Mouse (Mus musculus) neural tube, embryonic 15.5 days (tissue): ENCODE results near the gene Trat1. TPM values are rescaled to one million over a fixed set of nuclear protein-coding genes. Genes with fewer than 3 reads are reported as not detected.
A peak's percentile ranks its signal among the peaks of the same experiment; 100 is the strongest.

Experiments used
- ATAC-seq: fragments of 200-750 bp; cut with Nextera tagmentation; 2 replicates; pipeline ENCODE4 v1.8.0; 2017; ENCODE audit warnings: mild to moderate bottlenecking, moderate TSS enrichment, moderate library complexity; ENCODE audit not compliant: low FRiP score
- H3K27ac ChIP-seq: fragments of 300-500 bp; sonication (generic); replicated peaks from 2 replicates; pipeline ENCODE4 v1.5.1; 2015; ENCODE audit warnings: mild to moderate bottlenecking, inconsistent platforms
- H3K27me3 ChIP-seq: fragments of 300-500 bp; sonication (generic); replicated peaks from 2 replicates; pipeline ENCODE4 v1.6.1; 2015; ENCODE audit warnings: inconsistent platforms
- H3K36me3 ChIP-seq: fragments of 300-500 bp; sonication (generic); 2 replicates; pipeline ENCODE4 v1.6.1; 2015; ENCODE audit warnings: inconsistent platforms
- H3K4me1 ChIP-seq: fragments of 300-500 bp; sonication (generic); 2 replicates; pipeline ENCODE4 v1.6.1; 2015; ENCODE audit warnings: inconsistent platforms
- H3K4me2 ChIP-seq: fragments of 300-500 bp; sonication (generic); 2 replicates; pipeline ENCODE4 v1.6.1; 2015; ENCODE audit warnings: inconsistent platforms, mild to moderate bottlenecking, moderate library complexity
- H3K4me3 ChIP-seq: fragments of 300-500 bp; sonication (generic); replicated peaks from 2 replicates; pipeline ENCODE4 v1.5.1; 2015; ENCODE audit warnings: mild to moderate bottlenecking, inconsistent platforms
- H3K9ac ChIP-seq: fragments of 300-500 bp; sonication (generic); replicated peaks from 2 replicates; pipeline ENCODE4 v1.6.1; 2015; ENCODE audit warnings: mild to moderate bottlenecking, inconsistent platforms
- H3K9me3 ChIP-seq: fragments of 300-500 bp; sonication (generic); replicated peaks from 2 replicates; pipeline ENCODE4 v1.6.1; 2016; ENCODE audit warnings: inconsistent platforms
- WGBS: fragments of 180-500 bp; shearing (Covaris S2); methylation state at CpG from one replicate; pipeline ENCODE4 v1.1.7; 2015; ENCODE audit warnings: mixed read lengths; 5-methylcytosine and 5-hydroxymethylcytosine counted together
- polyA plus RNA-seq: library from polyadenylated mRNA; unstranded; fragments of >200 nt; fragmentation: Nextera tagmentation; extraction: Ambion mirVana; gene quantifications from 2 replicates; pipeline ENCODE4 v1.2.1, GENCODE M21; 2015

Trat1 gene
- polyA plus RNA-seq, 1 experiment from 2014 or later: 0.26 TPM

- Histone ChIP-seq H3K27ac (no peak overlapping the region), H3K9ac (no peak overlapping the region), H3K36me3 (no peaks in the 10 kb centered on the region), H3K9me3 (no peaks in the 10 kb centered on the region), H3K4me1 (no peaks in the 10 kb centered on the region), H3K4me2 (no peak overlapping the region), H3K27me3 (no peaks in the 10 kb centered on the region), H3K4me3 (no peak overlapping the region)
- 70% methylated on average over 2 of the region's 2 CpGs for WGBS
- ATAC-seq: no peak
These were observed 5.4 kb upstream of the Trat1 start for GRCm38 (mm10) chr16:48777254-48777653.

- no peak overlapping the region for H3K9ac ChIP-seq
- no peak overlapping the region for H3K4me2 ChIP-seq
- WGBS: 93% methylated on average over 3 of the region's 3 CpGs
- no peaks in the 10 kb centered on the region for H3K27me3 ChIP-seq
- no peaks in the 10 kb centered on the region for H3K9me3 ChIP-seq
- H3K4me1 ChIP-seq: no peaks in the 10 kb centered on the region
- H3K36me3 ChIP-seq: no peaks in the 10 kb centered on the region
- no peak overlapping the region for H3K27ac ChIP-seq
- no peak overlapping the region for H3K4me3 ChIP-seq
- ATAC-seq: no peak
These were observed 2.6 kb downstream of the Trat1 start for GRCm38 (mm10) chr16:48769183-48769582.

GRCm38 (mm10) chr16:48760643-48761481, 11.0 kb downstream of the Trat1 start:
- Histone ChIP-seq H3K9ac (no peak overlapping the region), H3K36me3 (no peaks in the 10 kb centered on the region), H3K4me2 (no peak overlapping the region), H3K4me1 (no peaks in the 10 kb centered on the region), H3K27me3 (no peaks in the 10 kb centered on the region), H3K4me3 (no peak overlapping the region), H3K27ac (no peak overlapping the region), H3K9me3 (no peaks in the 10 kb centered on the region)
- 76% methylated on average over 17 of the region's 17 CpGs for whole genome bisulfite sequencing
- ATAC-seq: no peak

- no peaks in the 10 kb centered on the region for H3K27me3 ChIP-seq
- no peaks in the 10 kb centered on the region for H3K9me3 ChIP-seq
- peak overlapping the region; percentile 12; the same call in 1 of the 2 replicates for H3K4me3 ChIP-seq
- no peak overlapping the region for H3K27ac ChIP-seq
- 19% methylated on average over 24 of the region's 26 CpGs for WGBS
- H3K4me2 ChIP-seq: peak overlapping the region; percentile 52
- no peak overlapping the region for H3K9ac ChIP-seq
- H3K4me1 ChIP-seq: peaks cover 7% of the 10 kb centered on the region; the same call in 1 of the 2 replicates
- no peaks in the 10 kb centered on the region for H3K36me3 ChIP-seq
- ATAC-seq: no peak
These were observed 21.5 kb downstream of the Trat1 start for GRCm38 (mm10) chr16:48750145-48750827.

- no peak overlapping the region for H3K4me3 ChIP-seq
- ATAC-seq: no peak
These were observed 26.4 kb downstream of the Trat1 start for GRCm38 (mm10) chr16:48745418-48745817.

GRCm38 (mm10) chr16:48745011-48745410, 26.8 kb downstream of the Trat1 start:
- Histone ChIP-seq H3K27ac (no peak overlapping the region), H3K4me1 (0 out of 2 replicates have a peak, but pooled peaks cover under 1% of the 10 kb centered on the region), H3K36me3 (no peaks in the 10 kb centered on the region), H3K4me2 (no peak overlapping the region), H3K9me3 (no peaks in the 10 kb centered on the region), H3K27me3 (no peaks in the 10 kb centered on the region), H3K9ac (no peak overlapping the region), H3K4me3 (no peak overlapping the region)
- no peak for ATAC-seq
- WGBS: 78% methylated on average over 2 of the region's 2 CpGs

More at GRCm38 (mm10) chr16:48745418-48745817, 26.4 kb downstream of the Trat1 start:
- Histone ChIP-seq H3K27me3 (no peaks in the 10 kb centered on the region), H3K4me1 (peaks cover 4% of the 10 kb centered on the region; the same call in 1 of the 2 replicates), H3K4me2 (no peak overlapping the region), H3K9me3 (no peaks in the 10 kb centered on the region), H3K36me3 (no peaks in the 10 kb centered on the region), H3K9ac (no peak overlapping the region), H3K27ac (no peak overlapping the region)
- 88% methylated on average over 2 of the region's 2 CpGs for WGBS

- 73% methylated on average over 3 of the region's 3 CpGs for WGBS
These were observed 30.3 kb downstream of the Trat1 start for GRCm38 (mm10) chr16:48741549-48741948.

GRCm38 (mm10) chr16:48739974-48740373, 31.8 kb downstream of the Trat1 start:
- Histone ChIP-seq H3K9me3 (no peaks in the 10 kb centered on the region), H3K4me1 (no peaks in the 10 kb centered on the region), H3K36me3 (no peaks in the 10 kb centered on the region), H3K9ac (no peak overlapping the region), H3K4me2 (no peak overlapping the region), H3K27me3 (no peaks in the 10 kb centered on the region), H3K4me3 (no peak overlapping the region), H3K27ac (no peak overlapping the region)
- WGBS: 91% methylated on average over 6 of the region's 6 CpGs
- ATAC-seq: no peak

More at GRCm38 (mm10) chr16:48741549-48741948, 30.3 kb downstream of the Trat1 start:
- H3K9me3 ChIP-seq: no peaks in the 10 kb centered on the region
- no peak overlapping the region for H3K4me2 ChIP-seq
- H3K4me3 ChIP-seq: no peak overlapping the region
- no peaks in the 10 kb centered on the region for H3K4me1 ChIP-seq
- H3K9ac ChIP-seq: no peak overlapping the region
- ATAC-seq: no peak
- H3K27ac ChIP-seq: no peak overlapping the region
- H3K36me3 ChIP-seq: no peaks in the 10 kb centered on the region
- no peaks in the 10 kb centered on the region for H3K27me3 ChIP-seq

GRCm38 (mm10) chr16:48738429-48738828, 33.4 kb downstream of the Trat1 start:
- Histone ChIP-seq H3K4me3 (no peak overlapping the region), H3K9me3 (no peaks in the 10 kb centered on the region), H3K36me3 (no peaks in the 10 kb centered on the region), H3K27ac (no peak overlapping the region), H3K9ac (no peak overlapping the region), H3K4me1 (no peaks in the 10 kb centered on the region), H3K4me2 (no peak overlapping the region), H3K27me3 (no peaks in the 10 kb centered on the region)
- 87% methylated on average over 2 of the region's 2 CpGs for WGBS
- no peak for ATAC-seq

GRCm38 (mm10) chr16:48736890-48737289, 34.9 kb downstream of the Trat1 start:
- Histone ChIP-seq H3K4me1 (no peaks in the 10 kb centered on the region), H3K27me3 (no peaks in the 10 kb centered on the region), H3K9ac (no peak overlapping the region), H3K36me3 (no peaks in the 10 kb centered on the region), H3K9me3 (no peaks in the 10 kb centered on the region), H3K27ac (no peak overlapping the region), H3K4me2 (no peak overlapping the region), H3K4me3 (no peak overlapping the region)
- WGBS: 90% methylated on average over 3 of the region's 3 CpGs
- no peak for ATAC-seq

- Histone ChIP-seq H3K4me1 (no peaks in the 10 kb centered on the region), H3K4me2 (no peak overlapping the region), H3K27ac (no peak overlapping the region), H3K27me3 (no peaks in the 10 kb centered on the region), H3K9ac (no peak overlapping the region), H3K4me3 (no peak overlapping the region), H3K36me3 (no peaks in the 10 kb centered on the region), H3K9me3 (no peaks in the 10 kb centered on the region)
- ATAC-seq: no peak
- WGBS: 83% methylated on average over 3 of the region's 3 CpGs
These were observed 51.6 kb downstream of the Trat1 start for GRCm38 (mm10) chr16:48720259-48720658.

- 90% methylated on average over 3 of the region's 3 CpGs for WGBS
- no peak overlapping the region for H3K27ac ChIP-seq
- ATAC-seq: no peak
These were observed 52.1 kb downstream of the Trat1 start for GRCm38 (mm10) chr16:48719679-48720078.

More at GRCm38 (mm10) chr16:48719679-48720078, 52.1 kb downstream of the Trat1 start:
- no peaks in the 10 kb centered on the region for H3K9me3 ChIP-seq
- no peaks in the 10 kb centered on the region for H3K4me1 ChIP-seq
- no peak overlapping the region for H3K4me2 ChIP-seq
- H3K27me3 ChIP-seq: no peaks in the 10 kb centered on the region
- H3K9ac ChIP-seq: no peak overlapping the region
- H3K36me3 ChIP-seq: no peaks in the 10 kb centered on the region
- no peak overlapping the region for H3K4me3 ChIP-seq
